Mouse (Mus musculus) retina, embryonic 14.5 days (tissue): Measurements from ENCODE around the gene Rgl1.

Experiments
- DNase-seq: peaks from one replicate; pipeline ENCODE4 v3.0.0-alpha.2; 2015; ENCODE audit warnings: low spot score

Rgl1 gene

DNA sequence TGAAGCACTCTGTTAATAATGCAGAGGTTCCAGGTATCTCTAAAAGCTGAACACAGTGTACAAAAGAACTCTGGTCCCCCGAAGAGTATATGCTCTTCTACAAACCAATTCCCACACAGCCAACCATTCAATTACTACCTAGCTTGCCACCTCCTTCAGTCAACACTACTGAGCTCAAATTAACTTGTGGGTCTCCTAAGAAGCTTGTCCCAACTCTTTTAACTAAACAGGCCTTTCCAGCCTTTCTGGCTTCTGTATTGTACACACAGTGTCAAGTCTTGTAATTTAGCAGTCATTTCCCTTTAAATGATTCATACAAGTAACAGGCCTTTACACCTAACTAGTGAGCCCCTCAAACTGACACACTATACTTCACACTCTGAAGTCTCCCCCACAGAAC is 48.8 kb downstream of the Rgl1 start:
- DNase-seq = no peak

DNA sequence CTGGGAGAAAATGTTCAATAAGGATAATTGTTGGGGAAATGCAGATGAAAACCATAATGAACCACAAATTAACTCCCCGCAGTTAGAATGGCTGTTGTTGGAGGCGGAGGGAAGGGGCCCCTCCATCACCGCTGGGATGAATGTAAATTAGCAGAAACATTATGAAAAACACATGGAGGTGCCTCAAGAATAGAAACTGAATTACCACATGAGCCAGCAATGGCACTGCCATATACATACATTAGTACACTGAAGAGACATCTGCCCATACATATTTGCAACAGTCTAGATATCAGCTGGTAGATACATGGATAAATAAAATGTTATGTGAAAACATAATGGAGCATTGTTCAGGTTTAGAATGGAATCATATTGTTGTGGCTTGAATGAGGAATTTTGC is 51.7 kb downstream of the Rgl1 start:
- no peak for DNase-seq

DNA sequence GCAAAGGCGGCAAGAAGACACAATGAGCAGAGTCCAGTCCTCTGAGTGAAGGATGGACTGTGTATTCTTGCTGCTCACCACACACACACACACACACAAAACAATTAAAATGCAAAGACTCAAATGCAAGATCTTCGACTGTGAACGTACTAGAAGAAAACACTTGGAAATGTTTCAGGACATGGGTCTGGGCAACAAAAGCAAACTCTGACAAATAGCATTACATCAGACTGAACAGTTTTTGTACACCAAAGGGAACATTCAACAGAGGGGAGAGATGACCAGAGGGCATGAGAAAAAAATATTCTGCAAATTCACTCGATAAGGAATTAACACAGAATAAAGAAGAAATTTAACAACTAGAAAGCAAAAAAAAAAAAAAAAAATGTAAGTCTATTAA is 52.2 kb downstream of the Rgl1 start:
- DNase-seq = no peak

DNA sequence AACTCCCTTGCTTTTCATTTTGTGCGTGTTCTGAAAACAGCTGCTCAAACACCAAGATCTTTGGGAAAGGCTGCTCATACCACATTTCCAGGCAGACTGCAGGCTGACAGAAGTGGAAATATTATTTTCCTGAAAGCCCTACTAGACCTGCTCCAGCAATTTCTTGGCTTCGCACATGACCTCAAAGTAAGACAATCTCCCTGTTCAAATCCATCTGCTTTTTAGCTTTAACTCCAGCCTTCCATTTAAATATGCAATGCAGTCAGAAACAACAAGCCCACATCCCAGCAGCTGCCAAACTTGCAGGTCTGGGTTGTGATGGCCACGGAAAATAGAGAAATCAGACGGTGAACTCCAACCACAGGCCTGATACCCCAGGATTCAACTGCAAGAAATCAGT is 55.1 kb downstream of the Rgl1 start:
- DNase-seq = no peak

GRCm38 (mm10) chr1:152707560-152707959 is 58.6 kb downstream of the Rgl1 start:
- no peak for DNase-seq

- DNase-seq = no peak
These were observed 62.2 kb downstream of the Rgl1 start for GRCm38 (mm10) chr1:152703941-152704340.

GRCm38 (mm10) chr1:152702920-152703319 is 63.2 kb downstream of the Rgl1 start:
- no peak for DNase-seq

- DNase-seq = no peak
These were observed 65.1 kb downstream of the Rgl1 start for GRCm38 (mm10) chr1:152701066-152701465.

DNA sequence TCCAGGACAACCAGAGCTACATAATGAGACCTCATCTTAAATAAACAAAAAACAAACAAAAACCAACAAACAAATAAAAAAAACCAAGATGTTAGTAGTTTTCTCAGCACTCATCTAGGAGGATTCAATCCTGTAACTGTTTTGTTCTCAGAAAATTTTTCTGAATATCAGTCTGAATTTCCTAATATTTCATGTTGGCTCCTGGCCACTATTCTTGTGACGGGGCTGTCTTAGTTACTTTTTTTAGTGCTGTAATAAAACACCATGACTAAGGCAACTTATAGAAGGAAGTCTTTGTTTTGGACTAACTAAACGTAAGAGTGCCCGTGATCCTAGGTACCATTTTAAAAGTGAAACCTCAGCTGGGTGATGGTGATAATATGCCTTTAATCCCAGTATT is 68.8 kb downstream of the Rgl1 start:
- no peak for DNase-seq

- no peak for DNase-seq
These were observed 70.7 kb downstream of the Rgl1 start for GRCm38 (mm10) chr1:152695491-152695890.

GRCm38 (mm10) chr1:152689968-152690367 is 76.2 kb downstream of the Rgl1 start:
- DNase-seq = no peak

GRCm38 (mm10) chr1:152687733-152688181 is 78.4 kb downstream of the Rgl1 start:
- no peak for DNase-seq

DNA sequence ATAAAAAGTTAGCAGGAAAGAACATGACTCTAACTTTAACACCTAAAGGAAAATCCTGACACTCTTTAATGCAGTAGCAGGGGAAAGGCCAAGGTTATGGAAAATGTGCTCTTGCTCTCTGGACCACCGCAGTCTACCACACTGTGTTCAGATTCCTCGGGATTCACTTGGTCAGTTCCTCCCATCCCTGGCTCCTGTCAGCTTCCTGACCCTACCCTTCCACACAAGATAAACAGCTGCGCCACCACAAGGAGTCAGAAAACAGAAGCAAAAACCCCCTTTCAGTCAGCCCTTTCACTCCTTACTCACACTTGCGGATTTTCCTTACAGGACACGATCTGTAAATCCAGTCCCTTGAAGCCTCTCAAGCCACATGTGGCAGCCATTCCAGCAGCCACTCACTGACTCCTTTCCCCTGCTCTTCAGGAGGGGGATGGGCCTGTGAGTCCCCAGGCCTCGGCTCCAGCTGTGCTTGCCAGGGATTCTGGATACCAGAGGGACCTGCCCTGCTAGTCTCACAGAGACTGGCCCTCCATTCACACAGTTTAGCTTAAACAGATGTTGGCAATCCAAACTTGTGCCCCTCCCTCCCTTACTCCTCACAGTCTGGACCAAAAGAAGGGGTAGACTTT is 78.9 kb downstream of the Rgl1 start:
- DNase-seq = peak; percentile 43

- no peak for DNase-seq
These were observed 80.6 kb downstream of the Rgl1 start for GRCm38 (mm10) chr1:152685531-152685930.

DNA sequence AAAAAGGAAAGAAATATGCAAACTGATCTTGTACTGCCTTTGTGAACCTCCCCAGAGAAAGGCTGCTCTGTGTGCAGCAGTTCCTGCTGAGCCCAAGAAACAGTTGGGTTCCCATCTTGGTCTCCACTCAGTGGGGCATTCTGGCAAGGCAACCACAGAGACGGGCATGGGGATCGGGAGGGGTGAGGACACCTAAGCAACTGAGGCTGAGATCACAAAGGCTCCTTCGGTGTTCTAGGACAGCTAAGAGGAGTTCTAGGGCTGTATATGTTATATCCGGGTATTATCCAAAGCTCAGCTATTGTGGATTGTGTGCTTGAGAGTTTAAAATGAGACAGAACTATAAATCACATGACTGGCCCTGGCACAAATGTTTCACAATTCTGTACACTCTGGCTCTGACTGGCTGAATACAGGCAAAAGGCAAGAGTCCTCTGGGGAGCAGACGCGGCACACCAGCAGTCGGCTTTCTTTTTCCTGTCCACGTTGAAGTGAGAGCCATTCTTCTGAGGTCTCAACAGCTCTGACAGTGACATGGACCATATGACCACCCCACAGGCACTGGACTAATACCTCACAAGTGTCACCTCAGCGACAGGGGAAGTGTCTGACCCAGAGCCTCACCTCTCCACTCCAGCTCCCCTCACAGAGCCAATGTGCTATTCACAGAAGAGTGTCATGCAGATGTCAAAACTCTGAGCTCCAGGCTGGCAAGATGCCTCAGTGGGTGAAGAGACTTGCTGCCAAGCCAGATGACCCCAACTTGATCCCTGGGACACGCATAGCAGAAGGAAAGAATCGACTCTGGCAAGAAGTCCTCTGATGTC is 83.6 kb downstream of the Rgl1 start:
- no peak for DNase-seq

DNA sequence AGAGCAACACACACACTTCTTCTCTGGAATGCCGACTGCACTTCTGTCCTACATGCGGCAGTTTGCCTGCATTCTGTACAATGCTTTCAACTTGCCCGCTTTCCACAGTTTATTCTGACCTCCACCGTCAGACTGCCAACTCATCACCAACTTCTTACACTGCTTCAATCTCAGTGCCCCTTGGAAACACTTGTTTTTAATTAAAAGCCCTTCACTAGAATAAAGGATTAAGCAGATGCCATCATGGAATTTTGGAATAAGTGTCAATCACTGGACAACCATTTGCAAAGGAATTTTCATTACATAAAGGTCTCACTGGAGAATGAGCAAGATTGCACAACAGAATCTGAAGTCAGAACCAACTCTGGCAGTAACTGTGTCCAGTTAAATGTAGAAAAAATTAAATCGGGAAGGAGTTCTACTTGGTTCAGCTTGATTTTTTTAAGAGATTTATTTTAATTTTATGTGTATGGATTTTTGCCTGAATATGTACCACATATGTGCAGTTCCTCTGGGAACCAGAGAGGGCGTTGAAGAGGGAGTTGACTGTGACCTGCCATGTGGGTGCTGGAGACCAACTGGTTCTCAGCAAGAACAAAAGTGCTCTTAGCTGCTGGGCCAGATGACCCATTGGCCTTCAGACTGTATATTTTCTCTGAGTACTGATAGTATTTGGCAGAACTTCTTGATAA is 84.3 kb downstream of the Rgl1 start:
- DNase-seq = no peak

DNA sequence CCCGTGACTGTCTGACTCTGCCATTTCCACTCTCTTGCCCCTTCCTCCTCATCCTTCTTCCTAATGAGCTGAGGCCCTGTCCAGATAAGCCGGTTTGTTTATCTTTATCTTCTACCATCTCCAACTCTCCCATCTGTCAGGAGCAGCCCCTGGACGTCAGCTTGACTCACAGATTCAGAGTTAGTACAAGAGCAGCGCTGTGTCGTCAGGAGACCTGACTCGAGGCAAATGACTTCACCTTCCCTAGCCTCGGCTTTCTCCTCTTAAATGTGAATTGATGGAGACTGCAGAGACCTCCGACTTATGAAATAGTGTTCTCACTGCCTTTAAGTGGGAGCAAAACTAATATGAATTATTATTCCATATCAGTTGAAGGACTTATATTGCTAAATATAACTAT is 85.0 kb downstream of the Rgl1 start:
- no peak for DNase-seq

DNA sequence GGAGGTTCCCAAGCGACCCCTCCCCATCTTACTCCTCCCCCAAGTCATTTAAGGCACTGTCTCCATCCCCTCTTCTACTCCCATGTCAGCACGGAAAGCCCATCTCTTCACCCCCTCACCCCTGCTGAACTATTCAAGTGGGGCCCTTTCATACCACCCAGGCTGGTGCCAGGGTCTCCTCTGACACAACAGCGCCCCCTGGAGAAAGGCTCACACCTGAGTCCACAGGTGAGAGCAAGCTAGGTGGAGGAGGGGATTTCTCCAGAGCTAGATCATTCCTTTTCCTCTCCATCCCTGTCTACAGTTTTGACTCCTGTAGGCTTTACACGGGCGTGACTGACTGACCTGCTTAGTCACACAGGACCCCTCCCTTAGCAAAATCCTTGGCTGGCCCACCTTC is 87.7 kb downstream of the Rgl1 start:
- no peak for DNase-seq

DNA sequence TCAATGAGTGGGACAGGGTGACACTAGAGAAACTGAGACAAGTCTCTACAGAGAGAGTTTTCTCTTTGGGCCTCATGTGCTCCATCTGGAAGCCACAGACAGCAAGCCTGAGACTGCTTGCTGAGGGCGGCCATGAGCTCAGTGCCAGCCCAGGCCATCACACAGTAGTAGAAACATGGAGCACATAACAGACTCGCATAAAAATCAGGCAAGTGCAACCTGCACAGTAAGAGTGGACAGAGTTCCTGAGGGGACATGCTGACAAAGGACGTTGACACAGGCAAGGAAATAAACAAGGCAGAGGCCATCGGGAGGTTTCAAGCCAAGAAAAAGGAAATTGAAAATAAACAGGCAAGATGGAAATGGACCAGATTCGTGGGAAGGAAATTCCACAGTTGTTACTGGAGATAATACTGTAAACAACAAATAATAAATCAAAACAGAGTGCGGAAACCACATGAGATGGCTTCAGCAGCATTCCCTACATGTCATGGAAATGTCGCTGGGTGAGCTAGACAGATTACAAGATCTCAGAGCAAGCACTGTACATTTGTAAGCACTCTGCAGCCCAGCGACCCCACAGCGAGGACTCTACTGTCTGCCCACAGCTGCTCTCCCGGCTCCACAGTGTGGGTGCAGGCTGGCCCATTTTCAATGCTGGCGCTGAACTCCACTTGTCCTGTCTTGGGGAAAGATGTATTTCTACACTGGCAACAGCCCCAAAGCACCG is 88.5 kb downstream of the Rgl1 start:
- DNase-seq = no peak

DNA sequence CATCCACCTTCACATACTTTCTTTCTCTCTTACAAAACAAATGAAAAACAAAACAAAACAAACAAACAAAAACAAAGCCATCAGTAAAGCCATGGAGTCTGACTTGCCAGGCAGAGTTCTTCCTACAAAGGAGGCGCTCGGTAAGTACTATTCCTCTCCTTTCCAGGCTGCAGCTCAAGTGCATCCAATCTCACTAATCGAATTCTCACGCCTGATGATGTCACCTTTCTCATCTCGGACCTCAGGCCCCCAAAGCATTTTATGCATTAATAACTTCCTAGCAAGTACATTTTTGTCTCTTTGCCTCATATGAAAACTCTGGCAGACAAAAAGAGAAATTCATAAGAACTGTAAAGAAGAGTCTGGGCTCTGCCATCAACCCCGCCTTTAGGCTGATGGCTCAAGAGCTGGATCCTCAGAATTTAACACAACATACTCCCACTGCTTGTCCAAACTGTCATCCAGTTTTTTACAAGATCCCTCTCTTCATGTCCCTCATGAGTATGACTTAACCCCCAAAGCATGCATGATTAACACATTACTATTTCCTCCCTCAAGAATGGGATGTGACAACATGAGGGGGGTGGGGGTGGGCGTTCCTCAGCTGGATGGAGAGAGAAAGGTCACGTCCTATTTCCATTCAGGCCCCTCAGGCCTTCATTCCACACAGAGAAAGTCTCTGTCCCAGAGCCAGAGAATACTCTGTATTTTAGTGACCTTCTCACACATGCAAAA is 96.5 kb downstream of the Rgl1 start:
- DNase-seq = peak; percentile 51

- DNase-seq = no peak
These were observed 105.7 kb downstream of the Rgl1 start for GRCm38 (mm10) chr1:152660436-152660835.

DNA sequence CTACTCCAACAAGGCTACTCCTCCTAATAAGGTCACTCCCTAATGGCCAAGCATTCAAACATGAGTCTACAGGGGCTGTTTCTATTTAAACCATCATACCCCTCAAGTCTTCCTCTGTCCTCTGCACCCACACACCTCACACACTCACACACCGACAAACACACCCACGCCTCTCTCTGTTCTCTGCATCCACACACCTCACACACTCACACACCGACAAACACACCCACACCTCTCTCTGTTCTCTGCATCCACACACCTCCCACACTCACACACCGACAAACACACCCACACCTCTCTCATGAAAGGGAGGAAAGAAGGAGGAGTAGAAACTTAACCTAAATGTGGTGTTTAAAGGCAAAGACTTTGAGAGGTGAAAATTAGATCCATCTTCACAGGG is 106.2 kb downstream of the Rgl1 start:
- DNase-seq = no peak
